Mouse (Mus musculus): Measurements from ENCODE around the gene Atp1b1.

DNA sequence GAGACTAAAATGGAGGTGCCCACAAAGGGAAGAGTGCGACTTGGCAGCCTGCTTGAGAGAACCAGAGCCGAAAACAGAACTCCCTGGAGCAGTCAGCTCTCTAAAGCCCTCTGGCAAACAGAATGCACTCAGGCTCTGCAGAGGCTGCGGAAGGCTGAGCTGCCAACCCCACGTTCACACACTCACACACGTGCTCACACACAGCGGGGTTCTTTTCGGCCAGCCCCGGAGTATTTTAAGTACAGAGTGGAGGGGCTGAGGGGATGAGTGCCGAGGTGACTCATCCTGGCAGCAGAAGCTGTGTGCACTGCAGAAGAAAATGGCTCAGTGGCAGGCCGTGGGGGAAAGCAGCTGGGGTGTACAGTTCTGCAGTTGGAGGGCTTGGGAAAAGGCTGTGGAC, 3.6 kb upstream of the Atp1b1 start:
- TF ChIP-seq CTCF (IDR thresholded peaks at IDR 0.05; ENCODE audit: low read depth) (no peak), EP300 (IDR thresholded peaks at IDR 0.05; ENCODE audit: low read depth) (no peak)
